Mouse (Mus musculus): ENCODE measurements around the gene Atp6v1e2.

GRCm38 (mm10) chr17:86929355-86929754 is 18.3 kb downstream of the Atp6v1e2 start:
- TF ChIP-seq POLR2A (IDR thresholded peaks at IDR 0.05; ENCODE audit: borderline replicate concordance, insufficient read depth, low read length) (no peak), CTCF (IDR thresholded peaks at IDR 0.05; ENCODE audit: borderline replicate concordance, insufficient read depth, low read depth, low read length) (no peak)

Data from cerebellum, adult 2 months (tissue).